16 mouse cellular contexts compared by ENCODE assay signal in the genomic region with DNA sequence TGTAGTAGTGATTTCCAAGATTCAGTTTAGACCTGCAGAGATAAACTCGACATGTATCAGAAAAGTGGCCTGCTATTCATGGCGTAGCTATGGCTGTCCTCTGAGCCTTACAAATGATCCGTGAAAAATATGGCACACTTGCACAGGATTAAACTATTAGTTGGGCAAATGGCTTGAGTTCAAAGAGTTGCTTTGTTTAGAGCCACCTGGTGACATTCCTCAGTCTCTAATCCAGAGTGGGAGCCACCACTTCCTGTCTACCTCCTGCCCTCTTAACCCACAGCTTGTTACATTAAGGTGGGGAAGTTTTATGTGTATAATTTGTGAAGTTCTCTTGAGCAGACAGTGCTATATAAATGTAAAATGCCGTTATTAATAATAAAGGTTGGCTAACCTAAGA.
"Had no signal": no experiment of that assay in that cellular context is flagged by ENCODE, and none has a peak within 500 bp of the region (broad histone marks: within the 10 kb centered on the region; RNA-seq: fewer than 3 reads in every experiment).

No protein-coding gene starts in this region.

- H3K27ac ChIP-seq: limb, embryonic 15.5 days; liver, embryonic 12.5 days; midbrain, embryonic 10.5 days; midbrain, embryonic 15.5 days; neural tube, embryonic 15.5 days had no signal

- H3K4me1 ChIP-seq: limb, embryonic 15.5 days; liver, embryonic 12.5 days; neural tube, embryonic 15.5 days had no signal

- H3K9me3 ChIP-seq: limb, embryonic 15.5 days; liver, embryonic 12.5 days; midbrain, embryonic 10.5 days; midbrain, embryonic 15.5 days; neural tube, embryonic 15.5 days had no signal

- H3K4me3 ChIP-seq: limb, embryonic 15.5 days; liver, embryonic 12.5 days; midbrain, embryonic 10.5 days; midbrain, embryonic 15.5 days; myocyte; neural tube, embryonic 15.5 days had no signal

- H3K9ac ChIP-seq: limb, embryonic 15.5 days; liver, embryonic 12.5 days; lung, embryonic 14.5 days; midbrain, embryonic 15.5 days; neural tube, embryonic 15.5 days had no signal

- DNase-seq: kidney, adult 9 months; kidney, postnatal 25 days; lung, embryonic 14.5 days; lung, postnatal 10 days; lung, postnatal 4 days; right cerebral cortex, postnatal 4 days; spleen, adult 18-20 months; thymus, adult 2 months; thymus, postnatal 25 days had no signal

- ATAC-seq: intestine, embryonic 16.5 days; liver, embryonic 12.5 days; midbrain, embryonic 15.5 days had no signal

- H3K36me3 ChIP-seq: limb, embryonic 15.5 days; liver, embryonic 12.5 days; midbrain, embryonic 10.5 days; midbrain, embryonic 15.5 days; neural tube, embryonic 15.5 days had no signal

- H3K27me3 ChIP-seq: limb, embryonic 15.5 days; liver, embryonic 12.5 days; midbrain, embryonic 15.5 days; neural tube, embryonic 15.5 days had no signal

- H3K4me2 ChIP-seq: limb, embryonic 15.5 days; liver, embryonic 12.5 days; lung, embryonic 14.5 days; midbrain, embryonic 15.5 days; neural tube, embryonic 15.5 days had no signal
